Mouse (Mus musculus) retina, adult 2 months (tissue): Measurements from ENCODE around the gene Hoxa4.

Source experiments
- DNase-seq: peaks from one replicate; pipeline ENCODE4 v3.0.0-alpha.2; 2012; ENCODE audit warnings: low read depth, low spot score

Gene Hoxa4

GRCm38 (mm10) chr6:52190906-52191810, at the start of gene Hoxa4:
Gene Hoxa4, minus strand, starts transcription at chr6:52191753.
- DNase-seq: no peak

DNA sequence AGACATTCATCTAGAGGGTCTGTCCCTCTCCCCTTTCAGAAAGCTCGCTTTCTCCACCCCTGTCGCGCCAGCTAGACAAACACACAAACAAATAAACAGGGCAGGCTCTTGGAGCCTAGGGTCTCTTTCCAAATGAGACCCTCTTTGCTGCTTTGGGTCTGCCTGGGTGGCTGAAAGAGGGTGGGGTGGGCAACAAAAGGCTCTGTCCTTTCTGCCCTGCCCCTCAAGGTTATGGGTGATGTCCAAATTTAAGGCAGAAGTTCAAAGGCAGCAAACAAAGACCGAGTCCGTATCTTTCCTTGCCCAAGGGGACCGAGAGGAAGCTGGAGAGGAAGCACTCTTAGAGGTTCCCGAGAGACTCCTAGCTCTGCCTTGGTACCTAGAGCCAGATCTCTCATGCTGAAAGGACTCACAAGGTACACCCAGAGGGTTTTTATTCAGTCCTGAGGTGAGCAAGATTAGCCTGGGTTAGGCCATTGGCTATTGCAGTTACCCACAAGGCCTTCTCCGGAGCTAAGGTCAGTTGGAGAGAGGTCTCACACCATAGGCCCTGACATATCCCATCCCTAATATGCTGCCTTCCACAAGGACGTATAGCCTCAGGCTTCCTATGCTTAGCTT, 49.6 kb upstream of the Hoxa4 start:
- no peak for DNase-seq

- no peak for DNase-seq
Observed at GRCm38 (mm10) chr6:52240389-52241000, 48.9 kb upstream of the Hoxa4 start, which contains the start of gene Hoxa10. Gene Hoxa10, minus strand, starts transcription at chr6:52240854.

GRCm38 (mm10) chr6:52239625-52240388, 48.3 kb upstream of the Hoxa4 start:
- no peak for DNase-seq

GRCm38 (mm10) chr6:52238976-52239375, 47.4 kb upstream of the Hoxa4 start:
- DNase-seq: no peak

- DNase-seq: no peak
Observed at GRCm38 (mm10) chr6:52238155-52238545, 46.6 kb upstream of the Hoxa4 start.

DNA sequence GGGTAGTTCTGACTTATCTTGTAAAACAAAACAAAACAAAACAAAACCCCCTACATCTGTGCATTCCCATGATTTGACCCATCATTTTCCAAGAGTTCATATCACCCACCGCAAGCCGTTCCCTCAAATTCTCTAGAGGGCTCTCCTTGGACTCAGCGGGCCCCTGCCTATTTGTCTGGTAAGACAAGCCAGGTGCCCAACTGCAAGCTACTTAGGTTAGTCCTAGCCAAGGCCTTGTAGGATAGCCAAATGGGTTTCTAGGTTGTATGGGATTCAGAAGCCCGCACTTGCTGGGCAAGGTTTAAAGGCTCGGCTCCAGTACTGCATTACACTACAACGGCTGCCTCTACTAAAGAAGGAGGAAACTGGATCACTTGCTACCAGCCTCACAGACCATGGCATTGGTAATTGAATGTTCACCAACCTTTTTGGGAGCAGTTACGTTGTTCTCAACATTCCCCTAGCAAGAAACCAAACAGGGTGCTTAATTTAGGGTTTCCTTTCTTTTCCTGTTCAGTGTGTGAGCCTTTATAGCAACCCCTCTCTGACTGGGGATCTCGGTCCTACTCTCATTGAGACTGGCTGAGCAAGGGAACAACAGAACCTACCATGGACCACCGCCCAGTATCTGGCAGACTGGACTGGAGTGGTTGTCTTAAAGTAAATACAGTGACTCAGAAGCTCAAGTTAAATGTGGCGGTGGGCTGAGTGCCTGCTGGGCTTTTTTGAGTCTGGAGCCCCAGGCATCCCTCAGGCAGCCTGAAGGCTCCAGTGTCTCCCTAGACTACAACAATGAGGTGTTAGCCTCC, 46.0 kb upstream of the Hoxa4 start:
- DNase-seq: no peak

DNA sequence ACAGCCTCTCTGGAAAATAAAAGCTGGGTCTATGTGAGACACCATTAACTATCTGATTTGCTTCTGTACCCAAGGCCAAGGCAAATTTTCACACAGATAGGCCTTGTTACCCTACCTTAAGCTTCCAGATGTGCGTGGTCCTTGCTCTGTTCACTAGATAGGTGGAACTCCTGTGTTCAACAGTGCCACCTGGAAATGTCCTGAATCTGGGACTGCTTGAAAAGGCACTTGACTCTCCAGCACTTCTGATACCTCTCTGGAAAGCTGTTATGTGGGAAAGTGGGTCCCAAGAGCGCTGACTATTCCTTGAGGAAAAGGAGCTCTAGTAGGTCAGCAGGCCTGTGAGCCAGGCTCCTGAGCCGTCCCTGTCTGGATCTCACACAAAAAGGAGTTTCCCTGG, 45.3 kb upstream of the Hoxa4 start:
- DNase-seq: no peak

- no peak for DNase-seq
Observed at GRCm38 (mm10) chr6:52235866-52236265, 44.3 kb upstream of the Hoxa4 start.

DNA sequence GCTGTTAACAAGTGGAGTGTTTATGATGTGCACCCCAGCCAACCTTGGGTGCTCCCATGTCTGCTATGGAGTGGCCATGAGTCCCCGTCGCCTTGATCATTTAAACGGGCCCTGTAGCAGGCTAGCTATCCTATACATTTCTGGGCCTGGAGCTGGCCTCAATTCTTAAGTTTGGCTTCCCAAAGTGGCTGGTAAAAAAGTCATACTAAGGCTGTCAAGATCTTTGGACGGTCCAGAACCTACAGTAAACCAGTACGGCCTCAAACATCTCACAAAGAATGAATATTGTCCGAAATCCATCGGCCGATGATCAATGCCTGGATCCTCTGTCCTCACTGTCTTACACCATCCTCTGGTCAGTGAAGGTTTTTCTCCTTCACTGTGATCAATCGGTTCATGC, 43.7 kb upstream of the Hoxa4 start:
- no peak for DNase-seq

GRCm38 (mm10) chr6:52234428-52235140, 43.0 kb upstream of the Hoxa4 start:
- no peak for DNase-seq

DNA sequence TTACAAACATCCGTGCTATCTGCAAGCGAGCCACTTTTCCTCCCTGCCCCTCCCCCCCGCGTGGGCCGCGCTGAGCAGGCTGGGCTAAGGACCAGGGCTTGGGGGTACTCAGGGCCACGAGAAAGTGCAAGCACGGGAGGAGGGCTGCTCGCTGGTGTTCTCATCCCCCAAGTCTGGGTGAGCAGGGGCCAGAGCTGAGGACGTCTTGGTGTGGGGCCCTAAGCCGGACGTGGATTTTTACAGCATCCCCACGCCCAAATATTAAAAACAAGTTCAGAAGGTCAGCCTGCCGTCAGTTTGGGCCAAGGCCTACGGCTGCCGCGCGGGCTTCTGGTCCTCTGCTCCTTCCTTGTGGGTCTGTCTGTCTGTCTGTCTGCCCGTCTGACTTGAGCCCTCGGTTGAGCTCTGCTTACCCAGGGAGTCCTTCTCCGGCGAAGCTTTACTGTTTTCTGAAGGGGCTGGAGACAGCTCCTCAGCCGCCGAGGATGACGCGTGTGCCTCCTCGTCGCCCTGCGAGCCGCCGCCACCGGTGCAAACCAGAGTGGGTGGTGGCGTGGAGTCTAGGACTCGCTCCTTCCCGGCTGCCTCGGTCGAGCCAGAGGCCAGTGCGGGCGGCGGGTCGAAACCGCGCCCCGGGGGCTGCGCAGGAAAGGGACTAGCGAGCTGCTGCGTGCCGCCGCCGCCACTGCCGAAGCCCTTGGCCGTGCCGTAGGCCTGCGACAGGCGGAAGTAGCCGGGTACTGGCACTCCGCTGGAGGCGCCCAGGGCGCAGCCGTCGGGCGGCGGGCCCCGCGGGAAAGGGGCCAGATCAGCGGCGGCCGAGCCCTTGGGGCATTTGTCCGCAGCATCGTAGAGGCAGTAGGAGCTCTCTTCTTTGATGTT, 42.2 kb upstream of the Hoxa4 start:
- DNase-seq: no peak

- no peak for DNase-seq
Observed at GRCm38 (mm10) chr6:52232984-52233545, 41.5 kb upstream of the Hoxa4 start.

- no peak for DNase-seq
Observed at GRCm38 (mm10) chr6:52232568-52232965, 41.0 kb upstream of the Hoxa4 start.

GRCm38 (mm10) chr6:52231885-52232567, 40.5 kb upstream of the Hoxa4 start:
- DNase-seq: no peak

GRCm38 (mm10) chr6:52230516-52231165, 39.1 kb upstream of the Hoxa4 start, which contains the start of gene Hoxa9:
Gene Hoxa9, minus strand, starts transcription at chr6:52231089.
- no peak for DNase-seq

- no peak for DNase-seq
Observed at GRCm38 (mm10) chr6:52229558-52230416, 38.2 kb upstream of the Hoxa4 start.
